Mouse (Mus musculus) embryonic facial prominence, embryonic 11.5 days (tissue): Measurements from ENCODE around the gene Il17rd. TPM values are rescaled to one million over a fixed set of nuclear protein-coding genes. Genes with fewer than 3 reads are reported as not detected.

Source experiments
- ATAC-seq: fragments of 200-750 bp; cut with Nextera tagmentation; replicated peaks from 2 replicates; pipeline ENCODE4 v1.8.0; 2017; ENCODE audit warnings: low read depth; ENCODE audit not compliant: insufficient number of reproducible peaks, low FRiP score, low TSS enrichment
- DNase-seq: peaks from one replicate; pipeline ENCODE4 v3.0.0-alpha.2; 2015; ENCODE audit warnings: low spot score
- H3K27ac ChIP-seq: fragments of 300-500 bp; sonication (generic); replicated peaks from 2 replicates; pipeline ENCODE4 v1.5.1; 2014; ENCODE audit warnings: mild to moderate bottlenecking, low read depth, low read length, control low read depth
- H3K27me3 ChIP-seq: fragments of 300-500 bp; sonication (generic); 2 replicates; pipeline ENCODE4 v1.6.1; 2014; ENCODE audit warnings: mild to moderate bottlenecking, low read length, moderate library complexity, mixed read lengths; ENCODE audit not compliant: control insufficient read depth, insufficient read depth
- H3K36me3 ChIP-seq: fragments of 300-500 bp; sonication (generic); replicated peaks from 2 replicates; pipeline ENCODE4 v1.6.1; 2014; ENCODE audit warnings: low read depth, mild to moderate bottlenecking, low read length, moderate library complexity, mixed read lengths; ENCODE audit not compliant: control insufficient read depth, insufficient read depth
- H3K4me1 ChIP-seq: fragments of 300-500 bp; sonication (generic); 2 replicates; pipeline ENCODE4 v1.6.1; 2014; ENCODE audit warnings: low read length, mixed read lengths; ENCODE audit not compliant: control insufficient read depth, insufficient read depth
- H3K4me2 ChIP-seq: fragments of 300-500 bp; sonication (generic); 2 replicates; pipeline ENCODE4 v1.6.1; 2014; ENCODE audit warnings: low read depth, mild to moderate bottlenecking, control low read depth, low read length, moderate library complexity
- H3K4me3 ChIP-seq: fragments of 300-500 bp; sonication (generic); 2 replicates; pipeline ENCODE4 v1.5.1; 2014; ENCODE audit warnings: low read depth, low read length, control low read depth
- H3K9ac ChIP-seq: fragments of 300-500 bp; sonication (generic); replicated peaks from 2 replicates; pipeline ENCODE4 v1.6.1; 2014; ENCODE audit warnings: mild to moderate bottlenecking, control low read depth, low read length
- H3K9me3 ChIP-seq: fragments of 300-500 bp; sonication (generic); replicated peaks from 2 replicates; pipeline ENCODE4 v1.6.1; 2016; ENCODE audit warnings: mild to moderate bottlenecking, low read length, inconsistent platforms, mixed read lengths; ENCODE audit not compliant: control insufficient read depth
- WGBS: fragments of 180-500 bp; shearing (Covaris S2); extraction: QIAGEN DNeasy Blood & Tissue Kit; methylation state at CpG from one replicate; pipeline ENCODE4 v1.1.7; 2014; 5-methylcytosine and 5-hydroxymethylcytosine counted together
- polyA plus RNA-seq: library from polyadenylated mRNA; unstranded; fragments of >200 nt; fragmentation: Nextera tagmentation; extraction: Ambion mirVana; gene quantifications from 2 replicates; pipeline ENCODE4 v1.2.1, GENCODE M21; 2014

Gene Il17rd
- polyA plus RNA-seq, 1 experiment from 2014 or later, result 6.9 TPM

DNA sequence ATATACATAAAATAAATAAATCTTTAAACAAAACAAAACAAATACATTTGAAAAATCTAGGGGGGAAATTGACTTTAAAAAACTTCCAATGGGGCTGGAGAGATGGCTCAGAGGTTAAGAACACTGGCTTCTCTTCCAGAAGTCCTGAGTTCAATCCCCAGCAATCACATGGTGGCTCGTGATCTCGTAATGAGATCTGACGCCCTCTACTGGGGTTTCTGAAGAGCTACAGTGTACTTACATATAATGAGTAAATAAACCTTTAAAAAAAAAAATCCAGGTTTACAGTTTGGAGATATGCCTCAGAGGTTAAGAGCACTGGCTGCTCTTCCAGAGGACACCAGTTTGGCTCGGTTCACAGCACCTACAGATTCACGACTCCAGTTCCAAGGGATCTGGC, 27.2 kb upstream of the Il17rd start:
- 77% methylated on average over 5 of the region's 5 CpGs for WGBS
- ATAC-seq (no peak), DNase-seq (no peak)
- no peak overlapping the region for H3K27ac ChIP-seq
- H3K27me3 ChIP-seq, result no peaks in the 10 kb centered on the region
- H3K4me2 ChIP-seq, result no peak overlapping the region
- H3K9ac ChIP-seq, result no peak overlapping the region
- no peaks in the 10 kb centered on the region for H3K4me1 ChIP-seq
- no peak overlapping the region for H3K4me3 ChIP-seq
- H3K36me3 ChIP-seq, result no peaks in the 10 kb centered on the region
- H3K9me3 ChIP-seq, result no peaks in the 10 kb centered on the region

GRCm38 (mm10) chr14:27013658-27014057, 25.1 kb upstream of the Il17rd start:
- H3K36me3 ChIP-seq, result no peaks in the 10 kb centered on the region
- 56% methylated on average over 4 of the region's 4 CpGs for WGBS
- no peak overlapping the region for H3K27ac ChIP-seq
- no peaks in the 10 kb centered on the region for H3K27me3 ChIP-seq
- H3K4me3 ChIP-seq, result no peak overlapping the region
- H3K4me1 ChIP-seq, result no peaks in the 10 kb centered on the region
- DNase-seq, result no peak
- ATAC-seq, result no peak
- no peak overlapping the region for H3K4me2 ChIP-seq
- no peaks in the 10 kb centered on the region for H3K9me3 ChIP-seq
- no peak overlapping the region for H3K9ac ChIP-seq

DNA sequence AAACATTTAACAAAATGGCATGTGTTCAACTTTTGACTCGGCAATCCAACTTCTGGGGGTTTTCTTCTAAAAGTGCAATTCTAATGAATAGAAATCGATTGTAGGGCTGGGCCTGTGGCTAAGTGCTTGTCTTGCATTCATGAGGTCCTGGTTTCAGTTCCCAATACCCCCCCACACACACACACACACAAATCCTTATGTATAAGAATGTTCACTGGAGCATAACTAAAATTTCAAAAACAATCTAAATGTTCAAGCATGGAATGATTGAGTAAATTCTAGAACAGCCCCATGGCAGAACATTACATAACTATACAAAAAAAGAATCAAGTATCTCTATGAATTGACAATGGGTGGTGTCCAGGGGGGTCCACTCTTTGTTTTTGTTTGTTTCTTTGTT, 20.8 kb upstream of the Il17rd start:
- Histone ChIP-seq H3K27ac (no peak overlapping the region), H3K9me3 (no peaks in the 10 kb centered on the region), H3K4me3 (no peak overlapping the region), H3K4me2 (no peak overlapping the region), H3K36me3 (no peaks in the 10 kb centered on the region), H3K4me1 (no peaks in the 10 kb centered on the region), H3K27me3 (no peaks in the 10 kb centered on the region), H3K9ac (no peak overlapping the region)
- no peak for ATAC-seq
- WGBS, result 90% methylated on average over 2 of the region's 2 CpGs
- DNase-seq, result no peak

GRCm38 (mm10) chr14:27019850-27020249, 18.9 kb upstream of the Il17rd start:
- DNase-seq, result no peak
- Histone ChIP-seq H3K4me3 (no peak overlapping the region), H3K4me1 (no peaks in the 10 kb centered on the region), H3K9ac (no peak overlapping the region), H3K27ac (no peak overlapping the region), H3K36me3 (no peaks in the 10 kb centered on the region), H3K27me3 (no peaks in the 10 kb centered on the region), H3K9me3 (no peaks in the 10 kb centered on the region), H3K4me2 (no peak overlapping the region)
- ATAC-seq, result no peak
- 92% methylated on average over 14 of the region's 14 CpGs for WGBS

GRCm38 (mm10) chr14:27022876-27023275, 15.9 kb upstream of the Il17rd start:
- Histone ChIP-seq H3K9me3 (no peaks in the 10 kb centered on the region), H3K27ac (no peak overlapping the region), H3K36me3 (no peaks in the 10 kb centered on the region), H3K4me3 (no peak overlapping the region), H3K9ac (no peak overlapping the region), H3K4me2 (no peak overlapping the region), H3K4me1 (no peaks in the 10 kb centered on the region), H3K27me3 (no peaks in the 10 kb centered on the region)
- WGBS, result 47% methylated on average over 11 of the region's 11 CpGs
- ATAC-seq, result no peak
- peak; percentile 68 for DNase-seq

GRCm38 (mm10) chr14:27024664-27025063, 14.1 kb upstream of the Il17rd start:
- H3K36me3 ChIP-seq, result no peaks in the 10 kb centered on the region
- H3K27me3 ChIP-seq, result no peaks in the 10 kb centered on the region
- no peaks in the 10 kb centered on the region for H3K9me3 ChIP-seq
- H3K27ac ChIP-seq, result no peak overlapping the region
- 86% methylated on average over 4 of the region's 4 CpGs for WGBS
- H3K9ac ChIP-seq, result no peak overlapping the region
- H3K4me2 ChIP-seq, result no peak overlapping the region
- no peaks in the 10 kb centered on the region for H3K4me1 ChIP-seq
- ATAC-seq (no peak), DNase-seq (no peak)
- no peak overlapping the region for H3K4me3 ChIP-seq

GRCm38 (mm10) chr14:27029771-27030173, 9.0 kb upstream of the Il17rd start:
- 5% methylated on average over 15 of the region's 15 CpGs for WGBS
- no peak overlapping the region for H3K27ac ChIP-seq

DNA sequence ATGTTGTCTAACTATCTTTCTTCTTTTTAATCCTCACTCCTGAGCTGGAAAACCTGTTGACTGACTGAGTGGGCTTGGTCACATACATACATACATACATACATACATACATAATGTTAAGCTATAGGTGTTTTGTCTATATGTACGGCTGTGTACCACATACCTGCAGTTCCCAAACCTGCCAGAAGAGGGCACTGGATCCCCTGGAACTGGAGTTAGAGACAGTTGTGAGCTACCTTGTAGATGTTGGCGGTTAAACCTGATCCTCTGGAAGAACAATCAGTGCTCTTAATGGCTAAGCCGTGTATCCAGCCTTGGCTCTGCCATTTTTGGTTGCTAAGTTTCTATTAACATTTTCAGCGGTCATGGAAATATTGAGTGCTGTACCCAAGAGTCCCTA, 7.6 kb upstream of the Il17rd start:
- H3K9ac ChIP-seq, result no peak overlapping the region
- H3K36me3 ChIP-seq, result no peaks in the 10 kb centered on the region
- WGBS, result 15% methylated on average over 4 of the region's 4 CpGs
- H3K4me3 ChIP-seq, result no peak overlapping the region
- peak; percentile 86 for DNase-seq
- H3K4me1 ChIP-seq, result no peaks in the 10 kb centered on the region
- H3K9me3 ChIP-seq, result no peaks in the 10 kb centered on the region
- H3K27me3 ChIP-seq, result no peaks in the 10 kb centered on the region
- no peak overlapping the region for H3K4me2 ChIP-seq
- H3K27ac ChIP-seq, result no peak overlapping the region
- ATAC-seq, result peak; percentile 63; the same call in 1 of the 2 replicates

More at GRCm38 (mm10) chr14:27029771-27030173, 9.0 kb upstream of the Il17rd start:
- ATAC-seq, result no peak
- DNase-seq, result peak; percentile 91
- Histone ChIP-seq H3K4me3 (no peak overlapping the region), H3K4me2 (no peak overlapping the region), H3K9me3 (no peaks in the 10 kb centered on the region), H3K9ac (no peak overlapping the region), H3K36me3 (no peaks in the 10 kb centered on the region), H3K4me1 (no peaks in the 10 kb centered on the region), H3K27me3 (no peaks in the 10 kb centered on the region)
